Mouse (Mus musculus) heart, postnatal 0 days (tissue): ENCODE measurements around the gene Kcne1.

Experiments used
- CTCF ChIP-seq: IDR thresholded peaks from 2 replicates; pipeline ENCODE4 v1.5.1; 2016; ENCODE audit warnings: antibody characterized with exemption, control low read depth, low read depth
- EP300 ChIP-seq: IDR thresholded peaks from 2 replicates; pipeline ENCODE4 v1.6.1; 2016; ENCODE audit warnings: antibody characterized with exemption, low read depth

DNA sequence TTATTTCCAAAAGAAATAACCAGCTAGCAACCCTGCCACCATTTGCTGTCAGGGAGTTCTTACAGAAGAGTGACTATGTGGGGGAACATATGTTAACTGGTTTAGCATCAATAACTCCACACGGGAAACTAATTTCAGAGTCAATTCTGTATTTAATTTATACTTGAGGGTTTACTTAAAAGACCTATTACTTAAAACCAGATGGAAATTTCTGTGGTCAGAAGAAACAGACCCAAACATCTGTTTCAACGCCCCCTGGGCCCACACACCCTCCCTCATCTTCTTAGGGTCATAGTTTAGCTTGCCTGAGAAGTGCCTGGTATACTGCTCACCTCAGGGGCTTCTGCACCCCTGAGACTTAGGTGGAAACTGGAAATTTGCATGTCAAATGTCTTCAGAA, 5.4 kb downstream of the Kcne1 start:
- TF ChIP-seq EP300 (no peak), CTCF (no peak)
